Mouse (Mus musculus): ENCODE data around the gene Mbnl1. TPM values are rescaled to one million over a fixed set of nuclear protein-coding genes. Genes with fewer than 3 reads are reported as not detected.

The Mbnl1 gene
- polyA plus RNA-seq, 1 experiment from 2014 or later: 113 TPM

- H3K4me2 ChIP-seq (ENCODE audit: low read depth, low read length): no peak overlapping the region
- H3K27me3 ChIP-seq (replicated peaks; ENCODE audit: control insufficient read depth, insufficient read depth, low read length): no peaks in the 10 kb centered on the region
- H3K27ac ChIP-seq (replicated peaks; ENCODE audit: low read depth, low read length): no peak overlapping the region
- no peaks in the 10 kb centered on the region for H3K9me3 ChIP-seq (ENCODE audit: control insufficient read depth, low read length)
- H3K36me3 ChIP-seq (ENCODE audit: control insufficient read depth, insufficient read depth, low read length): no peaks in the 10 kb centered on the region
- no peak overlapping the region for H3K4me3 ChIP-seq (ENCODE audit: low read depth, low read length)
- H3K9ac ChIP-seq (ENCODE audit: low read depth, low read length): no peak overlapping the region
- H3K4me1 ChIP-seq (ENCODE audit: control insufficient read depth, insufficient read depth, low read length): peaks cover 29% of the 10 kb centered on the region
- WGBS: 91% methylated on average over 9 of the region's 9 CpGs
- DNase-seq (ENCODE audit: low spot score): no peak
- no peak for ATAC-seq (ENCODE audit: low read depth)
Measured at GRCm38 (mm10) chr3:60574199-60574598, 101.6 kb downstream of the Mbnl1 start.

- 85% methylated on average over 4 of the region's 4 CpGs for whole genome bisulfite sequencing
- no peak for ATAC-seq (ENCODE audit: low read depth)
- no peak for DNase-seq (ENCODE audit: low spot score)
- Histone ChIP-seq H3K9ac (ENCODE audit: low read depth, low read length) (no peak overlapping the region), H3K4me2 (ENCODE audit: low read depth, low read length) (no peak overlapping the region), H3K9me3 (ENCODE audit: control insufficient read depth, low read length) (no peaks in the 10 kb centered on the region), H3K36me3 (ENCODE audit: control insufficient read depth, insufficient read depth, low read length) (no peaks in the 10 kb centered on the region), H3K4me1 (ENCODE audit: control insufficient read depth, insufficient read depth, low read length) (peaks cover 26% of the 10 kb centered on the region), H3K4me3 (ENCODE audit: low read depth, low read length) (no peak overlapping the region), H3K27ac (replicated peaks; ENCODE audit: low read depth, low read length) (no peak overlapping the region), H3K27me3 (replicated peaks; ENCODE audit: control insufficient read depth, insufficient read depth, low read length) (no peaks in the 10 kb centered on the region)
Measured at GRCm38 (mm10) chr3:60574849-60575524, 102.4 kb downstream of the Mbnl1 start.

- H3K4me3 ChIP-seq (ENCODE audit: low read depth, low read length): no peak overlapping the region
- H3K4me1 ChIP-seq (ENCODE audit: control insufficient read depth, insufficient read depth, low read length): peaks cover 32% of the 10 kb centered on the region
- no peaks in the 10 kb centered on the region for H3K36me3 ChIP-seq (ENCODE audit: control insufficient read depth, insufficient read depth, low read length)
- DNase-seq (ENCODE audit: low spot score) (no peak), ATAC-seq (ENCODE audit: low read depth) (no peak)
- H3K9ac ChIP-seq (ENCODE audit: low read depth, low read length): no peak overlapping the region
- WGBS: 43% methylated on average over 2 of the region's 2 CpGs
- H3K27ac ChIP-seq (replicated peaks; ENCODE audit: low read depth, low read length): no peak overlapping the region; the same call in 1 of the 2 replicates
- H3K27me3 ChIP-seq (replicated peaks; ENCODE audit: control insufficient read depth, insufficient read depth, low read length): no peaks in the 10 kb centered on the region
- H3K9me3 ChIP-seq (ENCODE audit: control insufficient read depth, low read length): no peaks in the 10 kb centered on the region
- H3K4me2 ChIP-seq (ENCODE audit: low read depth, low read length): no peak overlapping the region
Measured at GRCm38 (mm10) chr3:60575945-60576344, 103.3 kb downstream of the Mbnl1 start.

- DNase-seq (ENCODE audit: low spot score) (no peak), ATAC-seq (ENCODE audit: low read depth) (no peak)
- Histone ChIP-seq H3K4me1 (ENCODE audit: control insufficient read depth, insufficient read depth, low read length) (peaks cover 32% of the 10 kb centered on the region), H3K4me2 (ENCODE audit: low read depth, low read length) (peak overlapping the region; percentile 8; the same call in 1 of the 2 replicates), H3K27ac (replicated peaks; ENCODE audit: low read depth, low read length) (peak overlapping the region; percentile 15; the same call in 1 of the 2 replicates), H3K9ac (ENCODE audit: low read depth, low read length) (no peak overlapping the region), H3K36me3 (ENCODE audit: control insufficient read depth, insufficient read depth, low read length) (no peaks in the 10 kb centered on the region), H3K4me3 (ENCODE audit: low read depth, low read length) (no peak overlapping the region), H3K27me3 (replicated peaks; ENCODE audit: control insufficient read depth, insufficient read depth, low read length) (no peaks in the 10 kb centered on the region), H3K9me3 (ENCODE audit: control insufficient read depth, low read length) (no peaks in the 10 kb centered on the region)
- WGBS: 47% methylated on average over 9 of the region's 9 CpGs
Measured at GRCm38 (mm10) chr3:60576366-60577046, 103.9 kb downstream of the Mbnl1 start.

GRCm38 (mm10) chr3:60579880-60580279 is 107.2 kb downstream of the Mbnl1 start:
- no peaks in the 10 kb centered on the region for H3K9me3 ChIP-seq (ENCODE audit: control insufficient read depth, low read length)
- H3K4me3 ChIP-seq (ENCODE audit: low read depth, low read length): no peak overlapping the region
- WGBS: 87% methylated on average over 4 of the region's 4 CpGs
- no peaks in the 10 kb centered on the region for H3K27me3 ChIP-seq (replicated peaks; ENCODE audit: control insufficient read depth, insufficient read depth, low read length)
- no peak overlapping the region for H3K27ac ChIP-seq (replicated peaks; ENCODE audit: low read depth, low read length)
- ATAC-seq (ENCODE audit: low read depth) (no peak), DNase-seq (ENCODE audit: low spot score) (no peak)
- no peak overlapping the region for H3K9ac ChIP-seq (ENCODE audit: low read depth, low read length)
- H3K4me2 ChIP-seq (ENCODE audit: low read depth, low read length): no peak overlapping the region
- H3K36me3 ChIP-seq (ENCODE audit: control insufficient read depth, insufficient read depth, low read length): no peaks in the 10 kb centered on the region
- peaks cover 40% of the 10 kb centered on the region for H3K4me1 ChIP-seq (ENCODE audit: control insufficient read depth, insufficient read depth, low read length)

GRCm38 (mm10) chr3:60580699-60581098 is 108.1 kb downstream of the Mbnl1 start:
- 37% methylated on average over 5 of the region's 5 CpGs for WGBS
- ATAC-seq (ENCODE audit: low read depth): no peak

GRCm38 (mm10) chr3:60582154-60582553 is 109.5 kb downstream of the Mbnl1 start:
- WGBS: 27% methylated on average over 3 of the region's 3 CpGs
- no peaks in the 10 kb centered on the region for H3K27me3 ChIP-seq (replicated peaks; ENCODE audit: control insufficient read depth, insufficient read depth, low read length)
- H3K36me3 ChIP-seq (ENCODE audit: control insufficient read depth, insufficient read depth, low read length): no peaks in the 10 kb centered on the region
- no peak for DNase-seq (ENCODE audit: low spot score)
- no peak for ATAC-seq (ENCODE audit: low read depth)
- H3K4me1 ChIP-seq (ENCODE audit: control insufficient read depth, insufficient read depth, low read length): peaks cover 21% of the 10 kb centered on the region; the same call in 1 of the 2 replicates
- no peak overlapping the region for H3K27ac ChIP-seq (replicated peaks; ENCODE audit: low read depth, low read length)
- no peak overlapping the region for H3K9ac ChIP-seq (ENCODE audit: low read depth, low read length)
- H3K9me3 ChIP-seq (ENCODE audit: control insufficient read depth, low read length): no peaks in the 10 kb centered on the region
- H3K4me2 ChIP-seq (ENCODE audit: low read depth, low read length): no peak overlapping the region
- H3K4me3 ChIP-seq (ENCODE audit: low read depth, low read length): no peak overlapping the region

More at GRCm38 (mm10) chr3:60580699-60581098, 108.1 kb downstream of the Mbnl1 start:
- Histone ChIP-seq H3K9ac (ENCODE audit: low read depth, low read length) (no peak overlapping the region), H3K36me3 (ENCODE audit: control insufficient read depth, insufficient read depth, low read length) (no peaks in the 10 kb centered on the region), H3K9me3 (ENCODE audit: control insufficient read depth, low read length) (no peaks in the 10 kb centered on the region), H3K4me1 (ENCODE audit: control insufficient read depth, insufficient read depth, low read length) (peaks cover 32% of the 10 kb centered on the region), H3K4me3 (ENCODE audit: low read depth, low read length) (no peak overlapping the region), H3K27me3 (replicated peaks; ENCODE audit: control insufficient read depth, insufficient read depth, low read length) (no peaks in the 10 kb centered on the region), H3K4me2 (ENCODE audit: low read depth, low read length) (no peak overlapping the region), H3K27ac (replicated peaks; ENCODE audit: low read depth, low read length) (no peak overlapping the region)
- no peak for DNase-seq (ENCODE audit: low spot score)

GRCm38 (mm10) chr3:60582620-60583019 is 110.0 kb downstream of the Mbnl1 start:
- no peak overlapping the region for H3K27ac ChIP-seq (replicated peaks; ENCODE audit: low read depth, low read length)
- no peak overlapping the region for H3K9ac ChIP-seq (ENCODE audit: low read depth, low read length)
- H3K36me3 ChIP-seq (ENCODE audit: control insufficient read depth, insufficient read depth, low read length): no peaks in the 10 kb centered on the region
- no peak overlapping the region for H3K4me2 ChIP-seq (ENCODE audit: low read depth, low read length)
- H3K9me3 ChIP-seq (ENCODE audit: control insufficient read depth, low read length): no peaks in the 10 kb centered on the region
- H3K4me1 ChIP-seq (ENCODE audit: control insufficient read depth, insufficient read depth, low read length): peaks cover 21% of the 10 kb centered on the region; the same call in 1 of the 2 replicates
- no peaks in the 10 kb centered on the region for H3K27me3 ChIP-seq (replicated peaks; ENCODE audit: control insufficient read depth, insufficient read depth, low read length)
- WGBS: 66% methylated on average over 1 of the region's 1 CpGs
- ATAC-seq (ENCODE audit: low read depth) (no peak), DNase-seq (ENCODE audit: low spot score) (no peak)
- H3K4me3 ChIP-seq (ENCODE audit: low read depth, low read length): no peak overlapping the region
